Mouse (Mus musculus) neural tube, embryonic 13.5 days (tissue): ENCODE measurements at regions not wholly inside any gene's neighbourhood (a gene's known extent, or its start where the extent isn't known, plus 50 kb on each side); places are given as distances from the start of the nearest gene placed in this dataset.
"Not testable (repeated sequence)": the region's sequence is repeated elsewhere in the genome, so short reads cannot be mapped to it uniquely, and the experiment has no call there.

ENCODE experiments used
- ATAC-seq: fragments of 200-750 bp; cut with Nextera tagmentation; 2 replicates; pipeline ENCODE4 v1.8.0; 2017; ENCODE audit warnings: low read depth, mild to moderate bottlenecking, moderate TSS enrichment, moderate library complexity
- H3K27ac ChIP-seq: fragments of 300-500 bp; sonication (generic); replicated peaks from 2 replicates; pipeline ENCODE4 v1.5.1; 2015; ENCODE audit warnings: moderate library complexity, mild to moderate bottlenecking, inconsistent platforms
- H3K27me3 ChIP-seq: fragments of 300-500 bp; sonication (generic); 2 replicates; pipeline ENCODE4 v1.6.1; 2015; ENCODE audit warnings: mild to moderate bottlenecking, inconsistent platforms
- H3K36me3 ChIP-seq: fragments of 300-500 bp; sonication (generic); 2 replicates; pipeline ENCODE4 v1.6.1; 2015; ENCODE audit warnings: mild to moderate bottlenecking, inconsistent platforms
- H3K4me1 ChIP-seq: fragments of 300-500 bp; sonication (generic); replicated peaks from 2 replicates; pipeline ENCODE4 v1.6.1; 2015; ENCODE audit warnings: inconsistent platforms
- H3K4me2 ChIP-seq: fragments of 300-500 bp; sonication (generic); 2 replicates; pipeline ENCODE4 v1.6.1; 2015; ENCODE audit warnings: inconsistent platforms, mild to moderate bottlenecking, moderate library complexity
- H3K4me3 ChIP-seq: fragments of 300-500 bp; sonication (generic); 2 replicates; pipeline ENCODE4 v1.5.1; 2015; ENCODE audit warnings: mild to moderate bottlenecking, inconsistent platforms
- H3K9ac ChIP-seq: fragments of 300-500 bp; sonication (generic); 2 replicates; pipeline ENCODE4 v1.6.1; 2015; ENCODE audit warnings: moderate library complexity, mild to moderate bottlenecking, inconsistent platforms
- H3K9me3 ChIP-seq: fragments of 300-500 bp; sonication (generic); 2 replicates; pipeline ENCODE4 v1.6.1; 2016; ENCODE audit warnings: inconsistent platforms
- WGBS: fragments of 180-500 bp; shearing (Covaris S2); methylation state at CpG from one replicate; pipeline ENCODE4 v1.1.7; 2015; 5-methylcytosine and 5-hydroxymethylcytosine counted together

- Histone ChIP-seq H3K9me3 (no peaks in the 10 kb centered on the region), H3K27ac (no peak overlapping the region), H3K4me3 (no peak overlapping the region), H3K27me3 (no peaks in the 10 kb centered on the region), H3K36me3 (no peaks in the 10 kb centered on the region), H3K9ac (no peak overlapping the region), H3K4me1 (no peaks in the 10 kb centered on the region), H3K4me2 (no peak overlapping the region)
- ATAC-seq, result no peak
- 83% methylated on average over 3 of the region's 3 CpGs for WGBS
Observed at GRCm38 (mm10) chr1:105925617-105926370, 64.4 kb upstream of the Zcchc2 start.

DNA sequence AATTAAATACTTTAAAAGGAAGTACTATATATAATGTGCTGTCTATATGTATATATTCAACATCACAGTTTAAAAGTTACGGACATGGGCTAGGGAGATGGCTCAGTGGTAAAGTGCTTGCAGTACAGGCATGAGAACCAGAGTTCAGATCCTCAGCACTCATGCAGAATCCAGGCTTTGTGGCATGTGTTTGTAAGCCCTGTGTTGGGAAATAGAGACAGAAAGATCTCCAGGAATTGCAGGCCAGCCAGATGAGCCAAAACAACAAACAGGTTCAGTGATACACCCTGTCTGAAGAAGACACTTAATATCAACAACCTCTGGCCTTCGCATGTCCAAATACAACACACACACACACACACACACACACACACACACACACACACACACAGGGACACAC lies 63.3 kb upstream of the Zcchc2 start:
- no peak overlapping the region for H3K9ac ChIP-seq
- H3K4me1 ChIP-seq, result no peaks in the 10 kb centered on the region
- H3K36me3 ChIP-seq, result no peaks in the 10 kb centered on the region
- no peaks in the 10 kb centered on the region for H3K27me3 ChIP-seq
- no peaks in the 10 kb centered on the region for H3K9me3 ChIP-seq
- WGBS, result 98% methylated on average over 2 of the region's 2 CpGs
- no peak overlapping the region for H3K4me2 ChIP-seq
- no peak overlapping the region for H3K4me3 ChIP-seq
- no peak for ATAC-seq
- no peak overlapping the region for H3K27ac ChIP-seq

DNA sequence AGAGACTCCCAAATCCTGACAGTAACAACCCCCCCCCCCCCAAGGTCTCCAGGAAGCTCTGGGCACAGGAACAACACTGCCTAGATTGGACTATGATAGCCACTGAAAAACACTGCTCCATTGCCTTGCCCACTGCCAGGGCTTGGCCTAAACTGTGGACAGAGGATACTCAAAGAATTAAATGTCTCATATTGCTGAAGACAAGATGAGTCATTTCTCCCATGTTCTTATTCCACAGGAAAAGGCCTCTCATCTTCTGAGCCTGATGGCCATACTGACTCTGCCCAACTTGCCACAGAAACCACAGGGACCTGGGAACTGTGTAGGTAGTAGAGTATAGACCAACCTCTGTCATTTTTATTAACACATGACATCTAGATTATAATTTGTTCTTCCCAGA lies 59.4 kb upstream of the Zcchc2 start:
- no peak overlapping the region for H3K4me3 ChIP-seq
- no peak for ATAC-seq
- H3K9ac ChIP-seq, result no peak overlapping the region
- no peaks in the 10 kb centered on the region for H3K4me1 ChIP-seq
- H3K27ac ChIP-seq, result no peak overlapping the region
- H3K36me3 ChIP-seq, result no peaks in the 10 kb centered on the region
- no peak overlapping the region for H3K4me2 ChIP-seq
- H3K9me3 ChIP-seq, result no peaks in the 10 kb centered on the region
- no peaks in the 10 kb centered on the region for H3K27me3 ChIP-seq

- 96% methylated on average over 2 of the region's 2 CpGs for WGBS
- ATAC-seq, result not testable (repeated sequence)
Observed at GRCm38 (mm10) chr1:105934171-105934570, 56.0 kb upstream of the Zcchc2 start.

More at GRCm38 (mm10) chr1:105934171-105934570, 56.0 kb upstream of the Zcchc2 start:
- not testable (repeated sequence) for H3K36me3 ChIP-seq, H3K27ac ChIP-seq, H3K4me3 ChIP-seq, H3K4me1 ChIP-seq, H3K9ac ChIP-seq, H3K4me2 ChIP-seq, H3K9me3 ChIP-seq, H3K27me3 ChIP-seq
